Mouse (Mus musculus): Measurements from ENCODE around the gene Nol9. TPM values are rescaled to one million over a fixed set of nuclear protein-coding genes. Genes with fewer than 3 reads are reported as not detected.

Gene Nol9
- polyA plus RNA-seq, 1 experiment from 2014 or later = 8.5 TPM

DNA sequence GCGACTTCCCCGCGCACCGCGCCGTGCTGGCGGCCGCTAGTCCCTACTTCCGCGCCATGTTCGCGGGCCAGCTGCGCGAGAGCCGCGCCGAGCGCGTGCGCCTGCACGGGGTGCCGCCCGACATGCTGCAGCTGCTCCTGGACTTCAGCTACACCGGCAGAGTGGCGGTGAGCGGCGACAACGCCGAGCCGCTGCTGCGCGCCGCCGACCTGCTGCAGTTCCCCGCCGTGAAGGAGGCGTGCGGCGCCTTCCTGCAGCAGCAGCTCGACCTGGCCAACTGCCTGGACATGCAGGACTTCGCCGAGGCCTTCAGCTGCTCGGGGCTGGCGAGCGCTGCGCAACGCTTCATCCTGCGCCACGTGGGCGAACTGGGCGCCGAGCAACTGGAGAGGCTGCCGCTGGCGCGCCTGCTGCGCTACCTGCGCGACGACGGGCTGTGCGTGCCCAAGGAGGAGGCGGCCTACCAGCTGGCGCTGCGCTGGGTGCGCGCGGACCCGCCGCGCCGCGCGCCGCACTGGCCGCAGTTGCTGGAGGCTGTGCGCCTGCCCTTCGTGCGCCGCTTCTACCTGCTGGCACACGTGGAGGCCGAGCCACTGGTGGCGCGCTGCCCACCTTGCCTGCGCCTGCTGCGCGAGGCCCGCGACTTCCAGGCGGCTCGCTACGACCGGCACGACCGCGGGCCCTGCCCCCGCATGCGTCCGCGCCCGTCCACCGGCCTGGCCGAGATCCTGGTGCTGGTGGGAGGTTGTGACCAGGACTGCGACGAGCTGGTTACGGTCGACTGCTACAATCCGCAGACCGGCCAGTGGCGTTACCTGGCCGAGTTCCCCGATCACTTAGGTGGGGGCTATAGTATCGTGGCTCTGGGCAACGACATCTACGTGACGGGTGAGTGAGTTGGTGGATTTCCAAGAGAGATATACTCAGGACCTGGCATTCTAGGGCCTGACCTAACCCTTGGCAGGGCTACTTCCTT is 29.8 kb upstream of the Nol9 start:
- TF ChIP-seq EP300 (IDR thresholded peaks at IDR 0.05; ENCODE audit: low read depth) (no peak), CTCF (IDR thresholded peaks at IDR 0.05; ENCODE audit: low read depth) (no peak)
- Histone ChIP-seq H3K4me3 (ENCODE audit: low read depth, low read length) (peak overlapping the region; percentile 87), H3K4me1 (ENCODE audit: insufficient read depth) (peaks cover 37% of the 10 kb centered on the region), H3K27me3 (ENCODE audit: insufficient read depth, low read length) (peaks cover 3% of the 10 kb centered on the region; the same call in 1 of the 2 replicates), H3K4me2 (ENCODE audit: low read depth, low read length) (peak overlapping the region; percentile 95), H3K9ac (replicated peaks) (peak overlapping the region; percentile 83), H3K9me3 (ENCODE audit: low read length) (no peaks in the 10 kb centered on the region), H3K36me3 (replicated peaks; ENCODE audit: insufficient read depth, low read length) (peaks cover 12% of the 10 kb centered on the region; the same call in 1 of the 2 replicates), H3K27ac (ENCODE audit: low read depth) (peak overlapping the region; percentile 96)
- 3% methylated on average over 106 of the region's 115 CpGs for WGBS (ENCODE audit: insufficient replicate concordance)
- peak; percentile 64 for DNase-seq
- ATAC-seq = peak; percentile 51

DNA sequence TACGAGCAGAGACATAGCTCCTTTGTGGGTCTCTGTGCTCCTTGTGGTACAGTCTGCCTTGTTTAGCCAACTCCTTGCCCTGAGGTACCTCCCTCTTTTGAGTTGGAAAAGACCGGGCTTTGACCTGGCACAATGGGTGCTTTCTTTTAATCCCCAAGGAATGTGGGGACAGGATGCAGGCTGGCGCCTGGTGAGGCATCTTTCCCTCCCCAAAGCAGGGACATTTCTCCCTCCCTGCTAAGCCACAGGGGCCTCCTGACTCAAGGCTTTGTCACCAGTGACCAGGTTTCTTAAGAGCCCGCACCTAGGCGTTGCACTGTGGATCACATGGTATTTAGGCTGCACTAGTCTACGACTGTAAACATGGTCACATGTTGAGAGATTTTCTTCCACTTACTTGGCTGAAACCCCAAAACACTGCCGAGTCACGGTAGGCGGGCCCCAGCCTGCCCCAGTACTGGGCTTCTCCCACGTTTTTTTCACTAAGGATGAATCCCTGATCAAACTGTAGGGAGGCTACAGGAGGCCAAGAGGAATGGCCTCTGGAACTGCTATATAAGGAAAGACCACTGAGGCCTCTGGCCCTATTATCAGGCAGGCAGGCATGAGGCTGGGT is 28.9 kb upstream of the Nol9 start:
- Histone ChIP-seq H3K9ac (replicated peaks) (peak overlapping the region; percentile 83), H3K36me3 (replicated peaks; ENCODE audit: insufficient read depth, low read length) (peaks cover 16% of the 10 kb centered on the region; the same call in 1 of the 2 replicates), H3K4me2 (ENCODE audit: low read depth, low read length) (peak overlapping the region; percentile 95), H3K4me3 (ENCODE audit: low read depth, low read length) (peak overlapping the region; percentile 87), H3K27me3 (ENCODE audit: insufficient read depth, low read length) (peaks cover 3% of the 10 kb centered on the region; the same call in 1 of the 2 replicates), H3K4me1 (ENCODE audit: insufficient read depth) (peaks cover 37% of the 10 kb centered on the region), H3K9me3 (ENCODE audit: low read length) (no peaks in the 10 kb centered on the region), H3K27ac (ENCODE audit: low read depth) (peak overlapping the region; percentile 96)
- TF ChIP-seq CTCF (IDR thresholded peaks at IDR 0.05; ENCODE audit: low read depth) (no peak), EP300 (IDR thresholded peaks at IDR 0.05; ENCODE audit: low read depth) (no peak; the same call in 1 of the 2 replicates)
- ATAC-seq (peak; percentile 79), DNase-seq (peak; percentile 76)
- 2% methylated on average over 10 of the region's 10 CpGs for WGBS (ENCODE audit: insufficient replicate concordance)

DNA sequence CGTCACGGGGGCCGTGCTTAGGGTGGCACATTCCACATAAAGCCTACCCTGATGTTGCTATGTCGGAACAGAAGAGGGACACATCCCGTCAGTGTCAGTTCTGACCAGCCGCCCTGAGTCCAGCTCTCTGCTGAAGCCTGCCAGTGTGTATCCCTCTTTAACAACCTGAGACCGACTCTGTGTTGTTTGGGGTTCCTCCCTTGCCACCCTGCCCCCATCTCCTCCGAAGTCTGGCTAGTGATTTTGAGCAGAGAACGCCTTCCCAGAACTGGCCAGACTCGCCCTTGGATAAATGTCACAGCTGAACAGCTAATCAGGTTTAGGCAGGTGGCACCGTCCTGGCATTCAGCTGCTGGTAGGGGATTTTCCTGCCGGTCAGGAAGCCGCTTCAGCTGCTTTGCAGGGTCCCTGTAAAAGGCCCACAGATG is 28.4 kb upstream of the Nol9 start:
- WGBS (ENCODE audit: insufficient replicate concordance) = 9% methylated on average over 13 of the region's 13 CpGs
- peak overlapping the region; percentile 87 for H3K4me3 ChIP-seq (ENCODE audit: low read depth, low read length)
- DNase-seq = peak; percentile 54
- peak; percentile 58 for ATAC-seq
- peaks cover 3% of the 10 kb centered on the region; the same call in 1 of the 2 replicates for H3K27me3 ChIP-seq (ENCODE audit: insufficient read depth, low read length)
- peak overlapping the region; percentile 95 for H3K4me2 ChIP-seq (ENCODE audit: low read depth, low read length)
- peak overlapping the region; percentile 83 for H3K9ac ChIP-seq (replicated peaks)
- H3K4me1 ChIP-seq (ENCODE audit: insufficient read depth) = peaks cover 37% of the 10 kb centered on the region
- H3K36me3 ChIP-seq (replicated peaks; ENCODE audit: insufficient read depth, low read length) = peaks cover 21% of the 10 kb centered on the region; the same call in 1 of the 2 replicates
- TF ChIP-seq CTCF (IDR thresholded peaks at IDR 0.05; ENCODE audit: low read depth) (no peak), EP300 (IDR thresholded peaks at IDR 0.05; ENCODE audit: low read depth) (no peak)
- H3K27ac ChIP-seq (ENCODE audit: low read depth) = peak overlapping the region; percentile 96
- no peaks in the 10 kb centered on the region for H3K9me3 ChIP-seq (ENCODE audit: low read length)

DNA sequence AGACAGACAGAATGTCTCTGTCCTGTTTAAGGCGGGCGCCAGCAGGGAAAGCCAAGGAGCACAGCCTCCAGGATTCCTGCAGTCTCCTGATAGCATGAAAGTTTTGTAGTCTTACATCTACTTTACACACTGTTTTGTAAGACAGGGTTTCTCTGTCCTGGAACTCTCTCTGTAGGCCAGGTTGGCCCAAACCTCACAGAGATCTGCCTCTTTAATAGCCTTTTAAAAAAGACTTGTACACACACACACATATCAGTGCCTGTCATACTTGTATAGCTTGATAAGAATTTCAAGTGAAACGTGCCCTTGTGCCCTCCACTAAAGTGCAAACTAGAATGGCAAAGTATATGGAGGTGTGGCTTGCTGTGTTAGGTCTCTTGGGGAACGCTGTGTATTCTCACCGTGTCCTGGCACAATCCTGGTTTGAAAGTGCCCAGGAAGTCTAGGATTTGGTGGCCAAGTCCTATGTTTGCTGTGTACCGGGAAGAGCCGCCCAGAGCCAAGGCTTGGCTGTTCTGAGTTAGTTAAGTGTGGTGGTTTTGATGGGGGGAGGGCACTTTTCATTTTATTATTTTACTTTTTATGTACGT is 27.9 kb upstream of the Nol9 start:
- peak overlapping the region; percentile 83 for H3K9ac ChIP-seq (replicated peaks)
- ATAC-seq (no peak), DNase-seq (no peak)
- peak overlapping the region; percentile 96 for H3K27ac ChIP-seq (ENCODE audit: low read depth)
- H3K27me3 ChIP-seq (ENCODE audit: insufficient read depth, low read length) = peaks cover 3% of the 10 kb centered on the region; the same call in 1 of the 2 replicates
- TF ChIP-seq EP300 (IDR thresholded peaks at IDR 0.05; ENCODE audit: low read depth) = no peak
- H3K4me3 ChIP-seq (ENCODE audit: low read depth, low read length) = peak overlapping the region; percentile 87
- H3K9me3 ChIP-seq (ENCODE audit: low read length) = no peaks in the 10 kb centered on the region
- H3K4me1 ChIP-seq (ENCODE audit: insufficient read depth) = peaks cover 37% of the 10 kb centered on the region
- H3K4me2 ChIP-seq (ENCODE audit: low read depth, low read length) = peak overlapping the region; percentile 95
- WGBS (ENCODE audit: insufficient replicate concordance) = 62% methylated on average over 8 of the region's 8 CpGs
- peaks cover 21% of the 10 kb centered on the region; the same call in 1 of the 2 replicates for H3K36me3 ChIP-seq (replicated peaks; ENCODE audit: insufficient read depth, low read length)

DNA sequence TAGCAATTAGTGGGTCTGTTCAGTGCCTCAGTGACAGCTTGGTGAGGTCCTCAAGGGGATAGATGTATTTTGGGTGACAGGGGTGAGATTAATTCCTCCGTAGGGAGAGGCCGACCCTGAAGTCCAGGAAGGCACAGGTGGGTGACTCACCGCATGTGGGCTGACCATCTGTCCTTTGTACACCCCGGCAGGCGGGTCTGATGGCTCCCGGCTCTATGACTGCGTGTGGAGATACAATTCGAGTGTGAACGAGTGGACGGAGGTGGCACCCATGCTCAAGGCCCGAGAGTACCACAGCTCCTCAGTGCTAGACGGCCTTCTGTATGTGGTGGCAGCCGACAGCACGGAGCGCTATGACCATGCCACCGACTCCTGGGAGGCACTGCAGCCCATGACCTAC is 27.0 kb upstream of the Nol9 start:
- WGBS (ENCODE audit: insufficient replicate concordance) = 90% methylated on average over 16 of the region's 16 CpGs
- H3K9ac ChIP-seq (replicated peaks) = no peak overlapping the region
- ATAC-seq = no peak
- peaks cover 21% of the 10 kb centered on the region; the same call in 1 of the 2 replicates for H3K36me3 ChIP-seq (replicated peaks; ENCODE audit: insufficient read depth, low read length)
- DNase-seq = no peak
- TF ChIP-seq CTCF (IDR thresholded peaks at IDR 0.05; ENCODE audit: low read depth) (no peak), EP300 (IDR thresholded peaks at IDR 0.05; ENCODE audit: low read depth) (no peak)
- no peaks in the 10 kb centered on the region for H3K9me3 ChIP-seq (ENCODE audit: low read length)
- H3K4me2 ChIP-seq (ENCODE audit: low read depth, low read length) = peak overlapping the region; percentile 95; the same call in 1 of the 2 replicates
- H3K27me3 ChIP-seq (ENCODE audit: insufficient read depth, low read length) = peaks cover 3% of the 10 kb centered on the region; the same call in 1 of the 2 replicates
- peaks cover 34% of the 10 kb centered on the region for H3K4me1 ChIP-seq (ENCODE audit: insufficient read depth)
- H3K4me3 ChIP-seq (ENCODE audit: low read depth, low read length) = no peak overlapping the region
- no peak overlapping the region for H3K27ac ChIP-seq (ENCODE audit: low read depth)
